Mouse (Mus musculus) gastrocnemius, adult 18-20 months (tissue): ENCODE measurements around the gene Nrg4. TPM values are rescaled to one million over a fixed set of nuclear protein-coding genes. Genes with fewer than 3 reads are reported as not detected.

ENCODE experiments used
- DNase-seq: peaks from one replicate; pipeline ENCODE4 v3.0.0; 2021; ENCODE audit warnings: low spot score
- long read RNA-seq, 2 experiments: library from polyadenylated mRNA; stranded (forward); transcript quantifications; one replicate each; pipeline ENCODE4 v2.0.0; 2021
- total RNA-seq, 2 experiments: library from RNA; stranded (reverse); gene quantifications; 2 replicates each; pipeline ENCODE4 v1.2.3; 2021

Gene Nrg4
- 1 to 10 TPM; 1.2 to 1.8 TPM for total RNA-seq
- long read RNA-seq, experiment 1, partial matches to known transcripts: 0 of 2 reads
- long read RNA-seq, experiment 1, other reads (novel, unspliced or antisense): 2 of 2 reads
- long read RNA-seq, experiment 2, partial matches to known transcripts: 0 of 2 reads
- long read RNA-seq, experiment 2, other reads (novel, unspliced or antisense): 2 of 2 reads

- peak; percentile 48 for DNase-seq
Measured at GRCm38 (mm10) chr9:55326515-55327233, at the start of gene Nrg4, which contains the start of gene Tmem266. TSS of gene Nrg4 (minus strand) at chr9:55326844. TSS of gene Tmem266 (plus strand) at chr9:55326913.

GRCm38 (mm10) chr9:55371908-55372307 is 45.3 kb upstream of the Nrg4 start:
- DNase-seq: no peak

GRCm38 (mm10) chr9:55368011-55368410 is 41.4 kb upstream of the Nrg4 start:
- no peak for DNase-seq

- no peak for DNase-seq
Measured at GRCm38 (mm10) chr9:55363707-55364106, 37.1 kb upstream of the Nrg4 start.

- DNase-seq: no peak
Measured at GRCm38 (mm10) chr9:55361969-55362368, 35.3 kb upstream of the Nrg4 start.

- DNase-seq: peak; percentile 9
Measured at GRCm38 (mm10) chr9:55360861-55361260, 34.2 kb upstream of the Nrg4 start.

GRCm38 (mm10) chr9:55360372-55360771 is 33.7 kb upstream of the Nrg4 start:
- no peak for DNase-seq

GRCm38 (mm10) chr9:55357164-55357563 is 30.5 kb upstream of the Nrg4 start:
- DNase-seq: no peak

- DNase-seq: no peak
Measured at GRCm38 (mm10) chr9:55355270-55355834, 28.7 kb upstream of the Nrg4 start.

GRCm38 (mm10) chr9:55354686-55355085 is 28.0 kb upstream of the Nrg4 start:
- no peak for DNase-seq

- no peak for DNase-seq
Measured at GRCm38 (mm10) chr9:55348664-55349063, 22.0 kb upstream of the Nrg4 start.

- no peak for DNase-seq
Measured at GRCm38 (mm10) chr9:55345332-55345731, 18.7 kb upstream of the Nrg4 start.

GRCm38 (mm10) chr9:55344165-55344564 is 17.5 kb upstream of the Nrg4 start:
- DNase-seq: no peak

GRCm38 (mm10) chr9:55332949-55333348 is 6.3 kb upstream of the Nrg4 start:
- no peak for DNase-seq

GRCm38 (mm10) chr9:55332476-55332875 is 5.8 kb upstream of the Nrg4 start:
- DNase-seq: no peak

GRCm38 (mm10) chr9:55329401-55329800 is 2.8 kb upstream of the Nrg4 start:
- DNase-seq: no peak

- no peak for DNase-seq
Measured at GRCm38 (mm10) chr9:55328151-55328918, 1.7 kb upstream of the Nrg4 start.

- no peak for DNase-seq
Measured at GRCm38 (mm10) chr9:55327234-55327615, 581 bp upstream of the Nrg4 start.

- no peak for DNase-seq
Measured at GRCm38 (mm10) chr9:55325564-55326514, 805 bp downstream of the Nrg4 start.

GRCm38 (mm10) chr9:55325061-55325460 is 1.6 kb downstream of the Nrg4 start:
- DNase-seq: no peak

GRCm38 (mm10) chr9:55324516-55324915 is 2.1 kb downstream of the Nrg4 start:
- no peak for DNase-seq
